Mouse (Mus musculus) bone marrow, adult 2 months (tissue): ENCODE results near the gene Prr7.

Experiments
- CTCF ChIP-seq: fragments of 200-500 bp; IDR thresholded peaks from 2 replicates; pipeline ENCODE4 v1.5.1; 2011; ENCODE audit warnings: low read length, control low read depth; ENCODE audit not compliant: control insufficient read depth, insufficient read depth
- POLR2A ChIP-seq: fragments of 200-500 bp; IDR thresholded peaks from 2 replicates; pipeline ENCODE4 v1.6.1; 2011; ENCODE audit warnings: low read depth, mild to moderate bottlenecking, control low read depth, low read length, borderline replicate concordance; ENCODE audit not compliant: control insufficient read depth

- no peak for TF ChIP-seq POLR2A
- no peak for TF ChIP-seq CTCF
Measured at GRCm38 (mm10) chr13:55487578-55488498, 23.8 kb downstream of the Prr7 start, which contains the start of gene Dbn1.
